In the genomic region with DNA sequence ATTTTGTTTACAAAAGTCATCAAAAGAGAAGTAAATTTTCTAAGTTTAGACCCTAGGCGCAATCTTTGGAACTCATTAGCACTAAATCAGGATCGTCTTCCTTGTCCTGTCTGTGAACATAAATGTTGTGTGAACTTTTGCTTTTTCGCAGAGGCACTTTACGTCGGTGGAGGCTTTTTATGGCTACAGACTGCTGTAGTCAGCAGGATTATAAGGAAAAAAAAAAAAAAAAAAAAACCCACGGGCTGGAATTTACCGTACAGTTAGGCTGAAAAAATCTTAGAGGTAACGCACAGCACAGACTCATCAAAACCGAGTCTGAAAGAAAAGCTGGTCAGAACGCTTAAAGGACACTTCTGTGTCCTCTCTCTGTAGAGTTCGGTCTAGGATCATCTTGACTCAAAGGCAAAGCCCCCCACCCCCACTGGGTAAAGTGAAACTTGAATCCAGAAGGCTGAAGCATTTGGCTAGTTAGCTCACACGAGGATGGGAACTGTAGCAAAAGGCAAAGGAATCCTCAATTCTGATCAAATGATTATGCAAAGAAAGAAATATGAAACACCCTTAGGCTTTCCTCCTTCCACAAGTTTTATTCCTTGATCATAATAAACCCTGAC, we compare ENCODE assay signal across 8 mouse cellular contexts. TPM values are rescaled to one million over a fixed set of nuclear protein-coding genes. Genes with fewer than 3 reads are reported as not detected.
A peak's percentile ranks its signal among the peaks of the same experiment; 100 is the strongest.
DNase-seq lines count a peak whose midpoint lies in the region; ATAC-seq lines count a peak whose summit lies in the region.

No protein-coding gene starts in this region.

- no peak for ATAC-seq in heart, embryonic 16.5 days (replicated peaks; ENCODE audit: extremely low read depth, insufficient read depth, low FRiP score)
- peak; percentile 64; the same call in 1 of the 2 replicates for ATAC-seq in lung, embryonic 16.5 days (ENCODE audit: low read depth)
- ATAC-seq in forebrain, embryonic 14.5 days, result no peak
- ATAC-seq in forebrain, embryonic 11.5 days (replicated peaks; ENCODE audit: low FRiP score), result no peak

- H3K27ac ChIP-seq in heart, embryonic 16.5 days (ENCODE audit: low read length), result no peak overlapping the region
- H3K27ac ChIP-seq in lung, embryonic 16.5 days (ENCODE audit: low read length), result peak overlapping the region; percentile 75
- no peak overlapping the region for H3K27ac ChIP-seq in forebrain, embryonic 14.5 days (ENCODE audit: low read depth, low read length)
- H3K27ac ChIP-seq in forebrain, embryonic 11.5 days (ENCODE audit: low read depth, low read length), result no peak overlapping the region

- DNase-seq in gastrocnemius, postnatal 14 days, result peak; percentile 49
- DNase-seq in gastrocnemius, postnatal 36 days, result no peak
- peak; percentile 39 for DNase-seq in adipocyte (ENCODE audit: low spot score)
- no peak for DNase-seq in forebrain, embryonic 14.5 days (ENCODE audit: low spot score)
- no peak for DNase-seq in forebrain, embryonic 11.5 days (ENCODE audit: low spot score)
- no peak for DNase-seq in layer of hippocampus, adult 9-10 months (ENCODE audit: low spot score)

- H3K9me3 ChIP-seq in heart, embryonic 16.5 days (replicated peaks; ENCODE audit: control insufficient read depth, low read length), result no peaks in the 10 kb centered on the region
- no peaks in the 10 kb centered on the region for H3K9me3 ChIP-seq in lung, embryonic 16.5 days (ENCODE audit: control insufficient read depth, low read length)
- no peaks in the 10 kb centered on the region for H3K9me3 ChIP-seq in forebrain, embryonic 14.5 days (replicated peaks; ENCODE audit: control insufficient read depth, low read length)
- H3K9me3 ChIP-seq in forebrain, embryonic 11.5 days (ENCODE audit: control insufficient read depth, low read length), result no peaks in the 10 kb centered on the region

- H3K36me3 ChIP-seq in heart, embryonic 16.5 days (ENCODE audit: control insufficient read depth, insufficient read depth), result no peaks in the 10 kb centered on the region
- H3K36me3 ChIP-seq in lung, embryonic 16.5 days (ENCODE audit: control insufficient read depth, insufficient read depth, low read length), result no peaks in the 10 kb centered on the region
- H3K36me3 ChIP-seq in forebrain, embryonic 14.5 days (ENCODE audit: control insufficient read depth, insufficient read depth, low read length), result no peaks in the 10 kb centered on the region
- H3K36me3 ChIP-seq in forebrain, embryonic 11.5 days (ENCODE audit: control insufficient read depth, insufficient read depth, low read length), result no peaks in the 10 kb centered on the region

- H3K4me2 ChIP-seq in heart, embryonic 16.5 days (ENCODE audit: low read depth, low read length), result peak overlapping the region; percentile 53
- H3K4me2 ChIP-seq in lung, embryonic 16.5 days (ENCODE audit: low read depth, low read length), result peak overlapping the region; percentile 62
- H3K4me2 ChIP-seq in forebrain, embryonic 14.5 days (ENCODE audit: low read length), result no peak overlapping the region
- H3K4me2 ChIP-seq in forebrain, embryonic 11.5 days (ENCODE audit: low read depth, low read length, severe bottlenecking), result no peak overlapping the region

- intact Hi-C loops in gastrocnemius, postnatal 14 days (cut with DNase I; ENCODE audit: low total_unique reads), result no loop called here
- intact Hi-C loops in gastrocnemius, postnatal 36 days (cut with DNase I), result no loop called here

- 33% methylated on average over 12 of the region's 12 CpGs for WGBS in heart, embryonic 16.5 days
- WGBS in lung, embryonic 16.5 days, result 14% methylated on average over 12 of the region's 12 CpGs
- 60% methylated on average over 12 of the region's 12 CpGs for WGBS in forebrain, embryonic 14.5 days
- WGBS in forebrain, embryonic 11.5 days, result 61% methylated on average over 12 of the region's 12 CpGs

- no peaks in the 10 kb centered on the region for H3K4me1 ChIP-seq in heart, embryonic 16.5 days (ENCODE audit: control insufficient read depth, insufficient read depth, low read length)
- no peaks in the 10 kb centered on the region for H3K4me1 ChIP-seq in lung, embryonic 16.5 days (replicated peaks; ENCODE audit: control insufficient read depth, insufficient read depth, low read length)
- H3K4me1 ChIP-seq in forebrain, embryonic 14.5 days (ENCODE audit: control insufficient read depth, insufficient read depth, low read length), result no peaks in the 10 kb centered on the region
- no peaks in the 10 kb centered on the region for H3K4me1 ChIP-seq in forebrain, embryonic 11.5 days (replicated peaks; ENCODE audit: control insufficient read depth, insufficient read depth, low read length)

- peak overlapping the region; percentile 41 for H3K4me3 ChIP-seq in heart, embryonic 16.5 days (ENCODE audit: low read length)
- peak overlapping the region; percentile 50 for H3K4me3 ChIP-seq in lung, embryonic 16.5 days (ENCODE audit: low read length)
- H3K4me3 ChIP-seq in forebrain, embryonic 14.5 days (ENCODE audit: low read depth, low read length), result no peak overlapping the region
- H3K4me3 ChIP-seq in forebrain, embryonic 11.5 days (ENCODE audit: low read depth, low read length), result no peak overlapping the region

- H3K27me3 ChIP-seq in heart, embryonic 16.5 days (ENCODE audit: control insufficient read depth, insufficient read depth, low read length), result no peaks in the 10 kb centered on the region
- H3K27me3 ChIP-seq in lung, embryonic 16.5 days (ENCODE audit: control insufficient read depth, insufficient read depth, low read depth, low read length), result no peaks in the 10 kb centered on the region
- H3K27me3 ChIP-seq in forebrain, embryonic 14.5 days (replicated peaks; ENCODE audit: control insufficient read depth, insufficient read depth, low read length), result no peaks in the 10 kb centered on the region
- no peaks in the 10 kb centered on the region for H3K27me3 ChIP-seq in forebrain, embryonic 11.5 days (ENCODE audit: control insufficient read depth, insufficient read depth, low read length)

- H3K9ac ChIP-seq in heart, embryonic 16.5 days (ENCODE audit: low read length), result peak overlapping the region; percentile 37; the same call in 1 of the 2 replicates
- H3K9ac ChIP-seq in lung, embryonic 16.5 days (ENCODE audit: low read length), result peak overlapping the region; percentile 55
- no peak overlapping the region for H3K9ac ChIP-seq in forebrain, embryonic 14.5 days (ENCODE audit: low read length)
- H3K9ac ChIP-seq in forebrain, embryonic 11.5 days (ENCODE audit: low read length), result no peak overlapping the region

RNA-seq across cellular contexts. Expression of a gene that starts 1.0 kb away (rescaled TPM):
- 10 to 100 TPM; 35.5 to 41.3 TPM for total RNA-seq in gastrocnemius, postnatal 14 days (2021)
- 10 to 100 TPM; 15.8 to 16.4 TPM for total RNA-seq in gastrocnemius, postnatal 36 days (2021)
- polyA plus RNA-seq in heart, embryonic 16.5 days (2015; fragmentation: Nextera tagmentation; extraction: Ambion mirVana), result 5.8 and 6.0 TPM in 2 replicates
- polyA plus RNA-seq in lung, embryonic 16.5 days (2015; fragmentation: Nextera tagmentation; extraction: Ambion mirVana), result 18.9 and 21.3 TPM in 2 replicates
- 0.18 and 0.26 TPM in 2 replicates for polyA plus RNA-seq in forebrain, embryonic 14.5 days (2014; fragmentation: Nextera tagmentation; extraction: Ambion mirVana)
- 0.55 and 0.75 TPM in 2 replicates for polyA plus RNA-seq in forebrain, embryonic 11.5 days (2014; fragmentation: Nextera tagmentation; extraction: Ambion mirVana)

Comparison
In these comparisons a context has a peak if more than half of its experiments do, and no peak if none do; other contexts are left out.
1. DNase-seq: peak in gastrocnemius, postnatal 14 days (single experiment) and adipocyte (single experiment); none in gastrocnemius, postnatal 36 days (0 of 2), forebrain, embryonic 14.5 days (single experiment), forebrain, embryonic 11.5 days (single experiment) and layer of hippocampus, adult 9-10 months (single experiment).
2. H3K4me2 ChIP-seq: peak in heart, embryonic 16.5 days (single experiment) and lung, embryonic 16.5 days (single experiment); none in forebrain, embryonic 14.5 days (single experiment) and forebrain, embryonic 11.5 days (single experiment).
3. H3K4me3 ChIP-seq: peak in heart, embryonic 16.5 days (single experiment) and lung, embryonic 16.5 days (single experiment); none in forebrain, embryonic 14.5 days (single experiment) and forebrain, embryonic 11.5 days (single experiment).
4. H3K9ac ChIP-seq: peak in heart, embryonic 16.5 days (single experiment) and lung, embryonic 16.5 days (single experiment); none in forebrain, embryonic 14.5 days (single experiment) and forebrain, embryonic 11.5 days (single experiment).